Mouse (Mus musculus): ENCODE results near the gene Gpr35. TPM values are rescaled to one million over a fixed set of nuclear protein-coding genes. Genes with fewer than 3 reads are reported as not detected.

Gpr35 gene
- 0.09 TPM in 1 of 2 replicates, not detected in the other for polyA plus RNA-seq (2014; fragmentation: Nextera tagmentation; extraction: Ambion mirVana)

DNA sequence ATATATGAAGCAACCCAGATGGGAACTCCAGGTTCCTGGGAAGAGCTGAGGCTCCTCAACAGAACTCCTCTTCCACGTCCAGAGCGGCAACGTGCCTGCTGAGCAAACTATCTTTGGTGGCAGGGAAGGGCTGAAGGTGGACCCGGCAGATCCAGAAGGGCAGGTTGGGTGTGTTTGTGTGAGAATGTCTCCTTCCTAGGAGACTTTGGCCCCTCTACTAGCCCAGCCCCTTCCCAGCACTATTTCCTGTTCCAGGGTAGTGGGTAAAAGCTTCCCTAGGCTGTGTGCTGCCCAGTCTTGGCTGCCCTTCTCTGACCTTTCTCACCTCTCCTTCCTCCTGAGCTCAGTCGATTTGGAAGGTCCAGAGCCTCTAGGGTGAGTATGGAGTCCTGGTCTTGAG is at the start of gene Gpr35:
Gene Gpr35, plus strand, starts transcription at position 259 of the 400 bp plus-strand sequence.
- no peak for ATAC-seq (replicated peaks; ENCODE audit: insufficient number of reproducible peaks, low FRiP score, low TSS enrichment)
- 58% methylated on average over 5 of the region's 5 CpGs for WGBS (ENCODE audit: insufficient replicate concordance)

GRCm38 (mm10) chr1:92902786-92903185 is 47.9 kb upstream of the Gpr35 start, which contains the start of gene Ankmy1:
Ankmy1 (minus strand) TSS chr1:92902906.
- Histone ChIP-seq H3K9ac (ENCODE audit: low read depth, low read length) (0 out of 2 replicates have a peak within 1 kb of the TSS, but pooled peaks have one; percentile 10), H3K4me3 (ENCODE audit: low read depth, low read length) (peak within 1 kb of the TSS; percentile 23), H3K9me3 (replicated peaks; ENCODE audit: control insufficient read depth, low read length) (no peaks in the 10 kb centered on the region), H3K27ac (ENCODE audit: low read depth, low read length) (no peak within 1 kb of the TSS), H3K27me3 (ENCODE audit: control insufficient read depth, insufficient read depth, low read length) (peaks cover 8% of the 10 kb centered on the region), H3K4me2 (peak within 1 kb of the TSS; percentile 31), H3K4me1 (ENCODE audit: control insufficient read depth, insufficient read depth, low read length) (peaks cover 8% of the 10 kb centered on the region), H3K36me3 (ENCODE audit: control insufficient read depth, insufficient read depth, low read length) (no peaks in the 10 kb centered on the region)
- 1% methylated on average over 15 of the region's 15 CpGs for WGBS (ENCODE audit: insufficient replicate concordance)
- no peak for ATAC-seq (replicated peaks; ENCODE audit: insufficient number of reproducible peaks, low FRiP score, low TSS enrichment)

More for the DNA sequence above, at the start of gene Gpr35:
- H3K27me3 ChIP-seq (ENCODE audit: control insufficient read depth, insufficient read depth, low read length), result no peaks in the 10 kb centered on the region
- H3K9me3 ChIP-seq (replicated peaks; ENCODE audit: control insufficient read depth, low read length), result no peaks in the 10 kb centered on the region
- H3K4me3 ChIP-seq (ENCODE audit: low read depth, low read length), result no peak within 1 kb of the TSS
- H3K9ac ChIP-seq (ENCODE audit: low read depth, low read length), result no peak within 1 kb of the TSS
- peaks cover 6% of the 10 kb centered on the region; the same call in 1 of the 2 replicates for H3K36me3 ChIP-seq (ENCODE audit: control insufficient read depth, insufficient read depth, low read length)
- H3K4me2 ChIP-seq, result no peak within 1 kb of the TSS
- H3K27ac ChIP-seq (ENCODE audit: low read depth, low read length), result no peak within 1 kb of the TSS
- no peaks in the 10 kb centered on the region for H3K4me1 ChIP-seq (ENCODE audit: control insufficient read depth, insufficient read depth, low read length)

- no peak for ATAC-seq (replicated peaks; ENCODE audit: insufficient number of reproducible peaks, low FRiP score, low TSS enrichment)
- WGBS (ENCODE audit: insufficient replicate concordance), result 65% methylated on average over 4 of the region's 4 CpGs
These were observed 47.0 kb upstream of the Gpr35 start for GRCm38 (mm10) chr1:92903627-92904026.

GRCm38 (mm10) chr1:92905703-92906310 is 44.9 kb upstream of the Gpr35 start:
- Histone ChIP-seq H3K27me3 (ENCODE audit: control insufficient read depth, insufficient read depth, low read length) (no peaks in the 10 kb centered on the region; the same call in 1 of the 2 replicates), H3K4me1 (ENCODE audit: control insufficient read depth, insufficient read depth, low read length) (peaks cover 18% of the 10 kb centered on the region), H3K9me3 (replicated peaks; ENCODE audit: control insufficient read depth, low read length) (no peaks in the 10 kb centered on the region), H3K4me3 (ENCODE audit: low read depth, low read length) (no peak overlapping the region), H3K4me2 (no peak overlapping the region), H3K27ac (ENCODE audit: low read depth, low read length) (no peak overlapping the region), H3K9ac (ENCODE audit: low read depth, low read length) (no peak overlapping the region), H3K36me3 (ENCODE audit: control insufficient read depth, insufficient read depth, low read length) (no peaks in the 10 kb centered on the region)
- WGBS (ENCODE audit: insufficient replicate concordance), result 91% methylated on average over 2 of the region's 2 CpGs
- ATAC-seq (replicated peaks; ENCODE audit: insufficient number of reproducible peaks, low FRiP score, low TSS enrichment), result no peak

More at GRCm38 (mm10) chr1:92903627-92904026, 47.0 kb upstream of the Gpr35 start:
- H3K27me3 ChIP-seq (ENCODE audit: control insufficient read depth, insufficient read depth, low read length), result peaks cover 8% of the 10 kb centered on the region
- no peaks in the 10 kb centered on the region for H3K9me3 ChIP-seq (replicated peaks; ENCODE audit: control insufficient read depth, low read length)
- no peak overlapping the region for H3K4me2 ChIP-seq
- no peak overlapping the region for H3K27ac ChIP-seq (ENCODE audit: low read depth, low read length)
- H3K4me3 ChIP-seq (ENCODE audit: low read depth, low read length), result no peak overlapping the region
- peaks cover 11% of the 10 kb centered on the region for H3K4me1 ChIP-seq (ENCODE audit: control insufficient read depth, insufficient read depth, low read length)
- H3K36me3 ChIP-seq (ENCODE audit: control insufficient read depth, insufficient read depth, low read length), result no peaks in the 10 kb centered on the region
- no peak overlapping the region for H3K9ac ChIP-seq (ENCODE audit: low read depth, low read length)

DNA sequence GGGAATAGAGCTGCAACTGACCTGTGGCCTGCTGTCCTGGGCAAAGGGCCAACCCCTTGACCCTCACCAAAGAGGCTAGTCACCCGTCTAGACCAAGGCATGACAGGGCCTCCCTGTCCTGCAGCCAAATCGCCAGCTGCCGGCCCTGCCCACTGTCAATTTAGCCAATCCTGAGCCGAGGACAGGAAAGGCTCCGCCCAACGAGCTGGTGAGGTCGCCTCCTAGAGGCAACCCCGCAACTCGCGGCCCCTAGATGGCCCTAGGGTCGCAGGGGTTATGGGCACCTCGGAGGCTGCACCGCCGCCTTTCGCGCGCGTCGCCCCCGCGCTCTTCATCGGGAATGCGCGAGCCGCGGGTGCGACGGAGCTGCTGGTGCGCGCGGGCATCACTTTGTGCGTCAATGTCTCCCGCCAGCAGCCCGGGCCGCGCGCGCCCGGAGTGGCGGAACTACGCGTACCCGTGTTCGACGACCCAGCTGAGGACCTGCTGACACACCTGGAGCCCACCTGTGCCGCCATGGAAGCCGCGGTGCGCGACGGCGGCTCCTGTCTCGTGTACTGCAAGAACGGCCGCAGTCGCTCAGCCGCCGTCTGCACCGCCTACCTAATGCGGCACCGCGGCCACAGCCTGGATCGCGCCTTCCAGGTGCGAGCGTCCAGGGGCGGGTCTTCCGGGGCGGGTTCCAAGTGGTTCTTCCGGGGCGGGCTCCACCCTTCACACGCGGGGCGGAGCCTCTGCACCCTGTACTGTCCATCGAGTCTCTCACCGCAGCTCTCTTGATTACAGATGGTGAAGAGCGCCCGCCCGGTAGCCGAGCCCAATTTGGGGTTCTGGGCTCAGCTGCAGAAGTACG is 43.7 kb upstream of the Gpr35 start, which contains the start of gene Dusp28:
Gene Dusp28, plus strand, starts transcription at position 203 of the 853 bp plus-strand sequence.
- no peaks in the 10 kb centered on the region for H3K9me3 ChIP-seq (replicated peaks; ENCODE audit: control insufficient read depth, low read length)
- peak within 1 kb of the TSS; percentile 82 for H3K9ac ChIP-seq (ENCODE audit: low read depth, low read length)
- no peaks in the 10 kb centered on the region for H3K27me3 ChIP-seq (ENCODE audit: control insufficient read depth, insufficient read depth, low read length)
- H3K27ac ChIP-seq (ENCODE audit: low read depth, low read length), result peak within 1 kb of the TSS; percentile 87
- ATAC-seq (replicated peaks; ENCODE audit: insufficient number of reproducible peaks, low FRiP score, low TSS enrichment), result peak; percentile 91
- peaks cover 26% of the 10 kb centered on the region for H3K4me1 ChIP-seq (ENCODE audit: control insufficient read depth, insufficient read depth, low read length)
- H3K36me3 ChIP-seq (ENCODE audit: control insufficient read depth, insufficient read depth, low read length), result no peaks in the 10 kb centered on the region
- under 1% methylated on average over 80 of the region's 81 CpGs for WGBS (ENCODE audit: insufficient replicate concordance)
- H3K4me3 ChIP-seq (ENCODE audit: low read depth, low read length), result peak within 1 kb of the TSS; percentile 80
- peak within 1 kb of the TSS; percentile 81 for H3K4me2 ChIP-seq

DNA sequence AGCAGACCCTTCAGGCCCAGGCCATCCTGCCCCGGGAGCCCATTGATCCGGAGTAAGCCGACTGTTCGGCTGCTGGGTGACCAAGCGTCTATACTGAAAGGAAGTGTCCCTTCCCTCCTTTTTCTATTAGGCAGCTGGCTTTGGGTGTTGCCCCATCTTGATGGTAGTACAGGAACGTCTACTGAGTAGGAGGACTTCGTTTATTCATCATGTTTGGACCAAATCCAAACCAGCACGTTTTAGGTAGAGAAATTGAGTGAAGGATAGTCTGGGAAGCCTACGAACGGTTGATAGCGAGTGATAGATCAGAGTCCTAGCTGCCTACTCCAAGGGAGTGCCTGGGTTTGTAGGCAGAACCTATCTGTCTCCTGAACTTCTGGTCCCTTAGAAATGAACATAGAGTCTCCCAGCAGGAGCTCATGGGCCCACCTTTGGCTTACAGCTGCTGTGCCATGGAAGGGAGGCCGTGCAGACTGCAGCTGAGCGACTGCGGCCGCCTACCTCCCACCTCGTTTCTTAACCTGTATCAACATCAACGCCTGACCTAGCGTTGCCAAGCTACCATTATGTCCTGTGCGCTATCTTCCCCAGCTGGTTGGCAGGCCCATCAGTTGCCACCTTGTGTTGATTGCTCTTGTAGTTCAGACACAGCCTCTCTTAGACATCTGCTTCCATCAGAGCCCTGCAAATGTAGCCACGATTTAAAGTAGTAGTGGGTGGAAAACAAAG is 42.9 kb upstream of the Gpr35 start:
- no peak for ATAC-seq (replicated peaks; ENCODE audit: insufficient number of reproducible peaks, low FRiP score, low TSS enrichment)
- Histone ChIP-seq H3K9ac (ENCODE audit: low read depth, low read length) (peak overlapping the region; percentile 82), H3K4me1 (ENCODE audit: control insufficient read depth, insufficient read depth, low read length) (peaks cover 28% of the 10 kb centered on the region), H3K27me3 (ENCODE audit: control insufficient read depth, insufficient read depth, low read length) (no peaks in the 10 kb centered on the region), H3K27ac (ENCODE audit: low read depth, low read length) (peak overlapping the region; percentile 58; the same call in 1 of the 2 replicates), H3K9me3 (replicated peaks; ENCODE audit: control insufficient read depth, low read length) (no peaks in the 10 kb centered on the region), H3K36me3 (ENCODE audit: control insufficient read depth, insufficient read depth, low read length) (no peaks in the 10 kb centered on the region), H3K4me2 (peak overlapping the region; percentile 81), H3K4me3 (ENCODE audit: low read depth, low read length) (peak overlapping the region; percentile 80)
- WGBS (ENCODE audit: insufficient replicate concordance), result 42% methylated on average over 20 of the region's 20 CpGs

GRCm38 (mm10) chr1:92908664-92909063 is 42.0 kb upstream of the Gpr35 start:
- Histone ChIP-seq H3K27me3 (ENCODE audit: control insufficient read depth, insufficient read depth, low read length) (no peaks in the 10 kb centered on the region), H3K4me2 (no peak overlapping the region), H3K9ac (ENCODE audit: low read depth, low read length) (no peak overlapping the region), H3K36me3 (ENCODE audit: control insufficient read depth, insufficient read depth, low read length) (no peaks in the 10 kb centered on the region), H3K4me1 (ENCODE audit: control insufficient read depth, insufficient read depth, low read length) (peaks cover 24% of the 10 kb centered on the region), H3K9me3 (replicated peaks; ENCODE audit: control insufficient read depth, low read length) (no peaks in the 10 kb centered on the region), H3K27ac (ENCODE audit: low read depth, low read length) (no peak overlapping the region), H3K4me3 (ENCODE audit: low read depth, low read length) (no peak overlapping the region)
- no peak for ATAC-seq (replicated peaks; ENCODE audit: insufficient number of reproducible peaks, low FRiP score, low TSS enrichment)
- 90% methylated on average over 3 of the region's 3 CpGs for WGBS (ENCODE audit: insufficient replicate concordance)

GRCm38 (mm10) chr1:92909068-92909467 is 41.6 kb upstream of the Gpr35 start:
- no peaks in the 10 kb centered on the region for H3K9me3 ChIP-seq (replicated peaks; ENCODE audit: control insufficient read depth, low read length)
- H3K27ac ChIP-seq (ENCODE audit: low read depth, low read length), result no peak overlapping the region
- no peak overlapping the region for H3K4me3 ChIP-seq (ENCODE audit: low read depth, low read length)
- no peaks in the 10 kb centered on the region for H3K27me3 ChIP-seq (ENCODE audit: control insufficient read depth, insufficient read depth, low read length)
- 58% methylated on average over 4 of the region's 4 CpGs for WGBS (ENCODE audit: insufficient replicate concordance)
- no peak for ATAC-seq (replicated peaks; ENCODE audit: insufficient number of reproducible peaks, low FRiP score, low TSS enrichment)
- no peaks in the 10 kb centered on the region for H3K36me3 ChIP-seq (ENCODE audit: control insufficient read depth, insufficient read depth, low read length)
- H3K4me2 ChIP-seq, result no peak overlapping the region
- H3K9ac ChIP-seq (ENCODE audit: low read depth, low read length), result no peak overlapping the region
- peaks cover 24% of the 10 kb centered on the region for H3K4me1 ChIP-seq (ENCODE audit: control insufficient read depth, insufficient read depth, low read length)
